Mouse (Mus musculus): ENCODE measurements at regions not wholly inside any gene's neighbourhood (a gene's known extent, or its start where the extent isn't known, plus 50 kb on each side); places are given as distances from the start of the nearest gene placed in this dataset.

DNA sequence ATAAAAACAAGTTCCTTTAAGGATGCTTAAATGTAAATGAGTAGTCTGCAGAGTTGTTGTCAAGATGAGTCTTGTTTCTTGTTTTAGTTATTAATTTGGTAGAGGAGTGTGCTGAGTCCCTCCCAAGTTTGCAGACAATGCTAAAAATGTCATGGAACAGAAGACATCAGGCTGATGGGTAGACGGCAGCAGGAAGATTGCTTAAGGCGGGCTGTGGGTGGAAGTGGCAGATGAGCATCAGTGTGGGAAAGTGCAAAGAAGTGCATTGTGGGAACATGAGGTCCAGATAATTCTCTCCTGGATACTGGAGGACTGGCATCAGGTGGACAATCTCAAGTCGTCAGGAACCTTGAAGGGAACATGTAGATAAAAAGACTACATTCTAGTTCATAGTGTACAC, 323.2 kb downstream of the Rnf144a start:
- TF ChIP-seq CTCF (IDR thresholded peaks at IDR 0.05; ENCODE audit: borderline replicate concordance, extremely low read depth, insufficient read depth, insufficient read length) (no peak), POLR2A (IDR thresholded peaks at IDR 0.05; ENCODE audit: borderline replicate concordance, extremely low read depth, insufficient read depth, insufficient read length, poor library complexity, severe bottlenecking) (no peak)
